8 mouse cellular contexts compared by ENCODE assay signal in genomic region chr2:164822636-164823165, GRCm38 (mm10). TPM values are rescaled to one million over a fixed set of nuclear protein-coding genes. Genes with fewer than 3 reads are reported as not detected.
DNase-seq lines count a peak whose midpoint lies in the region; ATAC-seq lines count a peak whose summit lies in the region.

Zswim1 (plus strand) TSS chr2:164822686.

- H3K9ac ChIP-seq in hindbrain, embryonic 16.5 days (ENCODE audit: low read depth, low read length), result peak within 1 kb of the TSS; percentile 86

- no peaks in the 10 kb centered on the region for H3K27me3 ChIP-seq in hindbrain, embryonic 16.5 days (replicated peaks; ENCODE audit: control insufficient read depth, insufficient read depth, low read length)

- H3K4me2 ChIP-seq in hindbrain, embryonic 16.5 days (ENCODE audit: low read length), result peak within 1 kb of the TSS; percentile 67

- H3K4me1 ChIP-seq in hindbrain, embryonic 16.5 days (ENCODE audit: control insufficient read depth, insufficient read depth, low read depth, low read length), result peaks cover 9% of the 10 kb centered on the region

- no peaks in the 10 kb centered on the region for H3K9me3 ChIP-seq in hindbrain, embryonic 16.5 days (ENCODE audit: control insufficient read depth, low read length)

- peak within 1 kb of the TSS; percentile 83 for H3K4me3 ChIP-seq in hindbrain, embryonic 16.5 days (ENCODE audit: low read length)
- peak within 1 kb of the TSS; percentile 88 for H3K4me3 ChIP-seq in macrophage (ENCODE audit: inconsistent target)

- WGBS in hindbrain, embryonic 16.5 days, result under 1% methylated on average over 32 of the region's 32 CpGs
- WGBS in macrophage (ENCODE audit: missing documents), result 1% methylated on average over 31 of the region's 32 CpGs

- peaks cover 20% of the 10 kb centered on the region for H3K36me3 ChIP-seq in hindbrain, embryonic 16.5 days (ENCODE audit: control insufficient read depth, insufficient read depth, low read length)
- peaks cover 36% of the 10 kb centered on the region for H3K36me3 ChIP-seq in macrophage (ENCODE audit: inconsistent target)

- peaks cover 17% of the 10 kb centered on the region; the same call in 1 of the 2 replicates for H3K79me2 ChIP-seq in macrophage (ENCODE audit: inconsistent target)

- peak; percentile 94 for DNase-seq in WW6 (ENCODE audit: low read depth, low spot score)
- peak; percentile 100 for DNase-seq in cerebellum, postnatal 4 days (ENCODE audit: low spot score in 2 of 2)
- DNase-seq in gastrocnemius, adult 18-20 months (ENCODE audit: low spot score), result peak; percentile 100
- peak; percentile 100 for DNase-seq in left cerebral cortex, adult 18-20 months (ENCODE audit: low spot score in 2 of 2)
- DNase-seq in right cerebral cortex, adult 18-20 months, result peak; percentile 100
- DNase-seq in urinary bladder, postnatal 10 days (ENCODE audit: low spot score), result peak; percentile 100

- peak; percentile 100 for ATAC-seq in hindbrain, embryonic 16.5 days

- peak within 1 kb of the TSS; percentile 95 for H3K27ac ChIP-seq in hindbrain, embryonic 16.5 days (ENCODE audit: low read depth, low read length)
- H3K27ac ChIP-seq in macrophage, result peak within 1 kb of the TSS; percentile 49

RNA-seq across cellular contexts. Expression of gene Zswim1, which starts in this region (rescaled TPM):
- total RNA-seq in gastrocnemius, adult 18-20 months (2021), result 1 to 10 TPM; 5.6 to 5.8 TPM
- 26.1 and 32.7 TPM in 2 replicates for polyA plus RNA-seq in hindbrain, embryonic 16.5 days (2015; fragmentation: Nextera tagmentation; extraction: Ambion mirVana)
- total RNA-seq in left cerebral cortex, adult 18-20 months (2021), result 10 to 100 TPM; 23.2 to 25.2 TPM
- 1 to 10 TPM in 12 of 26 experiments, under 1 TPM in 12, not detected in 2; 0.36 to 3.9 (median 1.0) TPM for total RNA-seq in macrophage (2018; cell fraction: chromatin; rRNA removed)
- 1 to 10 TPM; 1.9 to 7.7 (median 5.5) TPM for total RNA-seq in macrophage (2018; cell fraction: cytosol; rRNA removed)
- 1 to 10 TPM in 22 of 26 experiments, under 1 TPM in 4; 0.60 to 5.6 (median 1.8) TPM for total RNA-seq in macrophage (2018; cell fraction: nucleus; rRNA removed)
- 4.8 to 5.4 TPM (median 5.2 TPM) in 3 replicates for polyA plus RNA-seq in macrophage (2018)

Comparison
In these comparisons a context has a peak if more than half of its experiments do, and no peak if none do; other contexts are left out.
1. Peak in every context shown above with its lines: DNase-seq, ATAC-seq, H3K4me3 ChIP-seq and H3K27ac ChIP-seq.